Mouse (Mus musculus): ENCODE results near the gene Mmaa. TPM values are rescaled to one million over a fixed set of nuclear protein-coding genes. Genes with fewer than 3 reads are reported as not detected.

Mmaa gene
- total RNA-seq, 2 experiments from 2014 or later, result 27.5 to 32.3 TPM

DNA sequence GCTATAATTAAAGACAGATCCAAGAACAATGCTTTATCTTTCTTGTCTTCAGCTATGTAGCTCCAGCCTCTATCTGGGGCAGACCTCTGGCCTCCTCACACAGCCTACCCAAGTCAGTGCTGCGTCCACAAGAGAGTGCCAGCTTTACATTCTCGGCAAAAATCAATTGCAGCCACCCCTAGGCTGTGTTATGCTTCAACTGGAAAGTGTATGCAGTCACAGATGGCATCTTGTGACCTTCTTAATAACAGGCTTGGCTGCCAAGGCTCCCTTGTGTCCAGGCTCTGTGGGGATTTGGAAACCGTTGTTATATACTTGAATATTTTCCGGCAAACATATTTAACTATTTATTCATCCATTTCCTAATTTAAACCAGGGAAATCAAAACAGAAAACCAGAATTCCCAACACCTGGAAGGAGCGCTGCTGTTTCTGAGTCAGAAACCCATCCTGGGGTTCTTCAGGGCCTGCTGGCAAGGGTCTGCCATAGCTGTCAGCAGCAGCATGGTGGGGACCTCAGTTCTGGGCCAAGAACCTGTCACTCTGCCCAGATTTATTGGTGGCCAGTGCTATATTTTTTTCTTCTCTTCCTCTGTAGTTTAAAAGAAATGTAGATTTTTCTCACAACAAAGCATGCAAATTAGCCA lies 72.5 kb downstream of the Mmaa start:
- DNase-seq, result peak; percentile 36

Other genes with a start within 250 kb of the Mmaa start
- not detected for gene 1700011L22Rik, start 46.4 kb downstream of the Mmaa start, total RNA-seq (2021)
- 10 to 100 TPM; 34.9 to 36.8 TPM for gene Smad1, start 104.6 kb upstream of the Mmaa start, total RNA-seq (2021)